Mouse (Mus musculus) C2C12 (cell line): ENCODE measurements around the gene Asic1. TPM values are rescaled to one million over a fixed set of nuclear protein-coding genes. Genes with fewer than 3 reads are reported as not detected.
A peak's percentile ranks its signal among the peaks of the same experiment; 100 is the strongest.

Source experiments
- H3K27me3 ChIP-seq: one replicate; pipeline ENCODE4 v1.6.1; 2011; ENCODE audit not compliant: control insufficient read depth, insufficient read depth, insufficient read length
- H3K36me3 ChIP-seq: one replicate; pipeline ENCODE4 v1.6.1; 2011; ENCODE audit not compliant: control insufficient read depth, insufficient read depth
- H3K4me3 ChIP-seq: one replicate; pipeline ENCODE4 v1.5.1; 2011; ENCODE audit warnings: mild to moderate bottlenecking, control low read depth; ENCODE audit not compliant: poor library complexity, insufficient read depth, severe bottlenecking
- H3K79me2 ChIP-seq: one replicate; pipeline ENCODE4 v1.6.1; 2011; ENCODE audit not compliant: control insufficient read depth, insufficient read depth
- H3K79me3 ChIP-seq: one replicate; pipeline ENCODE4 v1.6.1; 2011; ENCODE audit warnings: low read depth, control low read depth
- H3ac ChIP-seq: one replicate; pipeline ENCODE3; 2011; ENCODE audit warnings: low read depth; ENCODE audit not compliant: control insufficient read depth, insufficient read length
- CEBPB ChIP-seq: IDR thresholded peaks from one replicate; pipeline ENCODE4 v1.6.1; 2011; ENCODE audit warnings: low read depth, mild to moderate bottlenecking, control low read depth, moderate library complexity
- CTCF ChIP-seq: IDR thresholded peaks from one replicate; pipeline ENCODE4 v1.5.1; 2011; ENCODE audit not compliant: control insufficient read depth, insufficient read depth, insufficient read length
- FOSL1 ChIP-seq: IDR thresholded peaks from one replicate; pipeline ENCODE4 v1.8.0; 2011; ENCODE audit warnings: mild to moderate bottlenecking, low read length; ENCODE audit not compliant: poor library complexity, insufficient read depth, severe bottlenecking
- MAX ChIP-seq: IDR thresholded peaks from one replicate; pipeline ENCODE4 v1.6.1; 2011; ENCODE audit warnings: mild to moderate bottlenecking, control low read depth
- MYOD1 ChIP-seq: IDR thresholded peaks from one replicate; pipeline ENCODE4 v1.6.1; 2011; ENCODE audit warnings: low read depth; ENCODE audit not compliant: control insufficient read depth, insufficient read length
- MYOG ChIP-seq: IDR thresholded peaks from one replicate; pipeline ENCODE4 v1.6.1; 2011; ENCODE audit not compliant: control insufficient read depth, insufficient read length; ENCODE audit errors: extremely low read depth
- USF1 ChIP-seq: IDR thresholded peaks from one replicate; pipeline ENCODE4 v1.6.1; 2011; ENCODE audit warnings: low read depth, mild to moderate bottlenecking, control low read depth, moderate library complexity
- polyA plus RNA-seq: library from polyadenylated mRNA; unstranded; fragments of >200 nt; fragmentation: generic; extraction: Trizol; gene quantifications from one replicate; pipeline ENCODE4 v1.2.1, GENCODE M21; 2012; ENCODE audit warnings: missing spikeins

Asic1 gene
- polyA plus RNA-seq, 1 experiment: 2.2 TPM

DNA sequence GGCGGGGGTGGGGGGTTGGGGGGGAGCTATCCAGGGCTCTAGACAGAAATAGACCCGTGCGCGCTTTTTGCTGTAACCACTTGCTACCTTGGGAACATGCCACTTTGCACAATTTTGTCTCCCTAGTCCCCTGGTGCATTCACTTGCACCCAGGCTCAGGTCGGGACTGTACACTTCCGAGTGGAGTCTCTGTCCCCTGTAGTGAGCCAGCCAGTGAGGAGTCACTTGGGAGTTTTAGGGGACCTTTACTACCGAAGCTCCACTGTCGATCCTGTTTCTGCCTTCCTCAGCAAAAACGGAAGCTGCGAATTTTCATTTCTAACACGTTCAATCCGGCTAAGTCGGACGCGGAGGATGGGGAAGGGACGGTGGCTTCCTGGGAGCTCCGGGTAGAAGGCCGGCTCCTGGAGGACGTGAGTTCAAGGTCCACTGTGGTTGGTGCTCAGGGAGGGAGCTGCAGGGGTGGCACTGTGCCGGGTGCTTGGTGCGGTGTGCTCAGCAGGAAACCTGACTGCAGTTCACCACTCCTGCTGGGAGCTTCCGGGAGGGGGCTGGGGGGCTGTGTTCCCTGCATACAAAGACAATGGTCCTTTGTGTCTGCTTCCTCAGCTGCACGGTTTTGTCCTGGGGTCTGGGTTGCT lies 34.0 kb downstream of the Asic1 start:
- Histone ChIP-seq H3K79me3 (peaks cover 11% of the 10 kb centered on the region), H3K79me2 (peaks cover 43% of the 10 kb centered on the region), H3K36me3 (peaks cover 55% of the 10 kb centered on the region), H3K4me3 (no peak overlapping the region), H3K27me3 (no peaks in the 10 kb centered on the region), H3ac (no peak overlapping the region)
- no peak for TF ChIP-seq MAX
- no peak for TF ChIP-seq CEBPB
- TF ChIP-seq FOSL1: no peak

DNA sequence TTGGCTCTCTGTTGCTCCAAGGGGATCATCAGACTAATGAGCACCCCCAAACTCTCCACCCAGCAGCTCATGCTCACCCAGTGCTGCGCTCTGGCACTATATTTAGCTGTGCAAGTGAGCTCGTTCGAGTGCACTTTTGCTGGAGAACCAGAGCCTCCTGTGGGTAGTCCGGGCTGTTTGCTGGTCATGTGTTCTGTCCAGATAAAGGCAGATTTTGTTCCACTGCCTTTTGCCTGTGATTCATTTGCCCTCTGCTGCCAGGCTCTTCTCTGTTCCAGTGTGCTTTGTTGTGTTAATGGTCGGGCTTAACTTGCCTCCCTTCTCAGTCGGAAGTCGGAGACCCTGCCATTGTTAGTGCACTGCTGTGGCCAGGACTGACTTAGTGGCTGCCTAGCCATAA lies 34.7 kb downstream of the Asic1 start:
- Histone ChIP-seq H3K4me3 (no peak overlapping the region), H3K79me3 (peaks cover 11% of the 10 kb centered on the region), H3K36me3 (peaks cover 63% of the 10 kb centered on the region), H3K27me3 (no peaks in the 10 kb centered on the region), H3K79me2 (peaks cover 43% of the 10 kb centered on the region), H3ac (no peak overlapping the region)
- TF ChIP-seq USF1 (no peak), CEBPB (no peak)

DNA sequence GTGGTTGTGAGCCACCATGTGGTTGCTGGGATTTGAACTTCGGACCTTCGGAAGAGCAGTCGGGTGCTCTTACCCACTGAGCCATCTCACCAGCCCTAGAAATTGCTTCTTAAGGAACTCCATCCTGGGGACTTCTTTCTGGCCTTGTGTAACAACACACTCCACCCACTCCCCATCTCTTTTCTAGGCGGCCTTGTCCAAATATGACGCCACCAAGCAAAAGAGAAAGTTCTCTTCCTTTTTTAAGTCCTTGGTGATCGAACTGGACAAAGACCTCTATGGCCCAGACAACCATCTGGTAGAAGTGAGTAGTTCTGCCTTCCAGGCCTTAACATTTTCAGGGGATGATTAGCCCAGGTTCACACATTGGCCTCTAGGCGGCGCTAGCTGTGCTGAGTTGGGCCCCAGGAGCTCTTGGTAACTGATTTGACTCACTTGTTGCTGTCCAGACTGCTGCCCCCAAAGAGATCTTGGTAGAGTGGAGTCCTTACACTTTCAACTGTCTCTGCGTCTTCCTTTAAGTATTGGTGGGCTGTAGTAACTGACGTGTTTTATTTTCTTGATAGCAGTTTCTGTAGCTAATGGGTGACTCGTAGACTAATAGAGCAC lies 35.4 kb downstream of the Asic1 start, which contains the start of gene Gm17349:
TSS of gene Gm17349 (minus strand) at position 51 of the 609 bp plus-strand sequence.
- Histone ChIP-seq H3K79me3 (peaks cover 11% of the 10 kb centered on the region), H3K4me3 (no peak within 1 kb of the TSS), H3K79me2 (peaks cover 39% of the 10 kb centered on the region), H3K36me3 (peaks cover 69% of the 10 kb centered on the region), H3K27me3 (no peaks in the 10 kb centered on the region), H3ac (no peak within 1 kb of the TSS)
- TF ChIP-seq CTCF (peak; percentile 76), MYOD1 (no peak), MYOG (no peak), CEBPB (no peak), FOSL1 (no peak)

DNA sequence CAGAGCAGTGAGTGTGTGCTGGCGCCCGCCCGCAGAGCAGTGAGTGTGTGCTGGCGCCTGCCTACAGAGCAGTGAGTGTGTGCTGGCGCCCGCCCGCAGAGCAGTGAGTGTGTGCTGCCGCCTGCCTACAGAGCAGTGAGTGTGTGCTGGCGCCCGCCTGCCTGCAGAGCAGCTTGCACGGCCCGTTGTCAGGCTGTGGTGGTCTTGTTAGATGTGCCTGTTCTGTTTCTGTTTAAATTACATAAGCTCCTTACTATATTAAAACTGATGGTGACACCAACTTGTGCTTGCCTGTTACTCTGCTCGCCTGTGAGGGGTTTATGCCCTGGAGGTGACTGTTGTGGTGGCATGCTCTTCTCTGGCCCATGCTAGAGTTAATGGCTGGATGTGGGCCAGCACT lies 38.0 kb downstream of the Asic1 start:
- Histone ChIP-seq H3K79me3 (peaks cover 5% of the 10 kb centered on the region), H3K4me3 (no peak overlapping the region), H3ac (no peak overlapping the region), H3K36me3 (peaks cover 95% of the 10 kb centered on the region), H3K27me3 (no peaks in the 10 kb centered on the region), H3K79me2 (peaks cover 13% of the 10 kb centered on the region)
- TF ChIP-seq MYOG: no peak
- no peak for TF ChIP-seq MAX
- no peak for TF ChIP-seq USF1
- no peak for TF ChIP-seq CTCF
- no peak for TF ChIP-seq FOSL1

DNA sequence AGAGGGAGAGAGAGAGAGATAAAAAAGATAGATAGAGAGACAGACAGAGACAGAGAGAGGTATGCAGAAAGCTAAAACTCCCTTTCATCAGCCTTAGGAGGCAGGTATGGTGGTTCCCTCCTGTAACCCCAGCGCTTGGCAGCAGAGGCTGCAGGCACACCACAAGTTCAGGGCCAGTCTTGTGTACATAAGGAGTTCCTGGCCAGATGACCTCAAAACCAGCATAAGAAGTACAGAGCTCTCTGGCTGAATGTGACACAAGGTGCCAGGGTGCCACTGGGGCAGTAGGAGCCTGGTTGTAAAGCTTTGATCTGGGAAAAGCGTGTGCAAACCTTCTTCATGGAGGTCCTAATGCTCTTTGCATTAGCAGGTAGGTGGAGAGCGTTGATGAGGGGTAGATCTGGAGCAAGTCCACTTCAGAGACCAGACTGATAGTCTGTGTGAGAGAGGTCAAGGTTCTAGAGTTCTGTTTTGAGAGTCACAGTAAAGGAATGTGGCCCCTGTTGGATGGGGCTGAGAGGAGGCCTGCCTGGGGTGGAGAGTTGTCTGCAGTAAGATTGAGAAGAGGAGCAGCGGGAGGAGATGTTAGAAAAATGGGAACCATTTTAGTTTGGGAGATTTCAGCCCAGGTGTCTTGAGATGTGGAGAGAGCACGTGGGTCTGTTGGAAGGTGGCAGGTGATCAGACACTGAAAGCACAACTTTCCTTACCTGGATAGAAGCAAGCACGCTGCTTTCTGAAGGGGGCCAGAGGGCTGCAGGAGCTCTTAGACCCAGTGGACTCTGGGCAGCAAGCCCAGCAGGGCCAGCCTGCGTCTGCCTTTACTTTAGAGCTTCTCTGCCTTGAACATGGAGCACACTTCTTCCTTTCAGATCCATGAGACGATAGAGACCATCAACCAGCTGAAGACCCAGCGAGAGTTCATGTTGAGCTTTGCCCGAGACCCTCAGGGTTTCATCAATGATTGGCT lies 40.3 kb downstream of the Asic1 start:
- no peak overlapping the region for H3ac ChIP-seq
- no peak overlapping the region for H3K4me3 ChIP-seq
- H3K79me2 ChIP-seq: no peaks in the 10 kb centered on the region
- no peaks in the 10 kb centered on the region for H3K27me3 ChIP-seq
- TF ChIP-seq USF1: no peak
- no peak for TF ChIP-seq CEBPB
- H3K79me3 ChIP-seq: no peaks in the 10 kb centered on the region
- H3K36me3 ChIP-seq: peaks cover 97% of the 10 kb centered on the region

DNA sequence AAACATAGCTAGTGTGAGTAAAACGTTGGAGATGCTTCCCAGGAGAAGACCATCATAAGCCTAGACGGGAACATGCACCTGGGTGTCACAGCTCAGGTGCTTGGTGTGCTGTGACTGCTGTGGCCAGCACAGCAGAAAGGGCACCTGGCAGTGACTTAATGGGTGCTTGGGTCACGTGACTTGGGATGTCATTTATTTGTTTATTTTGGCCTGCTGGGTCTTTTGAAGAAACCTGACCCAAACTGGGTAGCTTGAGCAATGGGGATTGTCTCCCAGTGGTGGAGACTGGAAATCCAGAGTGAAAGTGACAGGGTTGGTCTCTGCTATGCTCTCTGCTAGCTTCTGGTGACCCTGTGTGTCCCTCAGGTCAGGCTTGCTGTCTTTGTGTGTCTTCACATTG lies 41.3 kb downstream of the Asic1 start:
- TF ChIP-seq MYOG (no peak), CTCF (no peak), USF1 (peak; percentile 10)

More for the DNA sequence above, 41.3 kb downstream of the Asic1 start:
- Histone ChIP-seq H3K79me3 (no peaks in the 10 kb centered on the region), H3K27me3 (no peaks in the 10 kb centered on the region), H3K79me2 (no peaks in the 10 kb centered on the region), H3K36me3 (peaks cover 88% of the 10 kb centered on the region), H3ac (no peak overlapping the region), H3K4me3 (no peak overlapping the region)
